Mouse (Mus musculus) embryonic fibroblast, embryonic 13.5 days (primary cell): ENCODE data around the gene Phldb2.

ENCODE experiments used
- CTCF ChIP-seq: IDR thresholded peaks from 2 replicates; pipeline ENCODE4 v1.5.1; 2011; ENCODE audit warnings: mild to moderate bottlenecking, control low read depth, low read length, moderate library complexity, borderline replicate concordance; ENCODE audit not compliant: insufficient read depth
- POLR2A ChIP-seq: IDR thresholded peaks from 2 replicates; pipeline ENCODE4 v1.6.1; 2011; ENCODE audit warnings: low read depth, mild to moderate bottlenecking, control low read depth, low read length, moderate library complexity

DNA sequence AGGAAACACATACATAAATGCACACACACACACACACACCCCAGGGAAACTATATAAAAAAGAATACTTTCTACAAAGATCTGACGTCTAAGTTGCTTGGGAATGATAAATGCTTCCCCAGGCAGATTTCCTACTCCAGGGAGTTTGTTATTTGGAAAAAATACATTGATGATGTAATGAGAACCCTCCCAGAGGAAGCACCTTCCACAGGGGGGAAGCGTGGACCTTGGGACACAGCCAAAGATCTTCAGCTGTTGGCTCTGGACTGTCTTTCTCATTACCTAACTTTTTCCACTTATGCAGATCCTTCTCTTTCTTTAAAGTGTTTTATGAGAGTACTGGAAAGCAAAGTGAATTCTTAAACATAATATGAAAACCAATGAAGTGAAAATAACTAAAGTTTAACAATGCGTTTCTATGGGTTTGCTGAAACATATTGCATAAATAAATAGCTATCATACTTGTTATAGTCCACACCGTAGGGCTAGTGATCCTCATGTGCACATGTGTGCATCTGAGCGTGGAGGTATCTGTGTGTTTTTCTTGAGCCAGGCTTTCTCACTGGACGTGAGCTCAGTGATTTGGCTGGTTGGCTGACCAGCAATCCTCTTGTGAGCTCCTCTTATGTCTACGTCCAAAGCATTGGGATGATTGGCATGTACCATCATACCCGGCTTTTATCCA, 30.7 kb downstream of the Phldb2 start:
- TF ChIP-seq CTCF (no peak), POLR2A (no peak)
